Mouse (Mus musculus) layer of hippocampus, adult 2 months (tissue): ENCODE results near the gene Crebl2. TPM values are rescaled to one million over a fixed set of nuclear protein-coding genes. Genes with fewer than 3 reads are reported as not detected.

ENCODE experiments used
- DNase-seq, 2 experiments: peaks; one replicate each; pipeline ENCODE4 v3.0.0; 2022; ENCODE audit warnings: low spot score in 2 of 2
- H3K27ac ChIP-seq: fragments of 200-600 bp; 2 replicates; pipeline ENCODE4 v1.8.1; 2022
- H3K4me3 ChIP-seq: fragments of 200-600 bp; 2 replicates; pipeline ENCODE4 v1.8.1; 2022; ENCODE audit warnings: mild to moderate bottlenecking
- CTCF ChIP-seq: fragments of 200-600 bp; conservative IDR thresholded peaks from 2 replicates; pipeline ENCODE4 v1.8.1; 2022; ENCODE audit warnings: antibody characterized with exemption, mild to moderate bottlenecking, moderate library complexity
- long read RNA-seq, 2 experiments: library from polyadenylated mRNA; stranded (forward); transcript quantifications; one replicate each; pipeline ENCODE4 v2.0.0; 2021; ENCODE audit warnings: borderline mapping rate in 2 of 2
- total RNA-seq, 2 experiments: library from RNA; stranded (reverse); gene quantifications; 2 replicates each; pipeline ENCODE4 v1.2.3; 2021

Crebl2 gene
- 10 to 100 TPM; 39.6 to 40.9 TPM for total RNA-seq
- long read RNA-seq, experiment 1, partial matches to known transcripts: 2 of 5 reads
- long read RNA-seq, experiment 1, other reads (novel, unspliced or antisense): 0 of 5 reads
- long read RNA-seq, experiment 2, partial matches to known transcripts: 1 of 8 reads
- long read RNA-seq, experiment 2, other reads (novel, unspliced or antisense): 3 of 8 reads

GRCm38 (mm10) chr6:134829786-134830700 is at the start of gene Crebl2:
Gene Crebl2, plus strand, starts transcription at chr6:134830154.
- peak within 1 kb of the TSS; percentile 99 for H3K4me3 ChIP-seq
- peak; percentile 64 for TF ChIP-seq CTCF
- peak within 1 kb of the TSS; percentile 97 for H3K27ac ChIP-seq
- peak; percentile 99 to 100 for DNase-seq

DNA sequence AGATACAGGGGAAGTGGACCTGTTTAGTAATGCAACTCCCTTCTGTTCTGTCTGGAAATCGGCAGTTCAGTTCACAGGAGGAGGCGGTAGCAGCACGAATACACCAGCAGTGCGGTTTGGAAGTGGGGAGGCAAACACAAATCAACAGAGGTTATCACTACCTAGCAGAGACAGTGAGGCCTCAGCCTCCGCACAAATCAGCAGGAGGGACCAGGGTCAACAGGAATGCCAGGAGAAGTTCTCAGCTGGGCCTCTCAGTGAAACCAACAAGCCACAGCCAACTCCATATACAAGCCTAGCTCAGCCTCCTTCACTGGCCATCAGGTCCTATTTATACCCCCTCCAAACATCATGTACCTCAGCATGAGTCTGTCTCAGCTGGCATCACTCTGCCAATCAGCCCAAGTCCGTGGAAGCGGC is 48.5 kb upstream of the Crebl2 start:
- Histone ChIP-seq H3K27ac (no peak overlapping the region), H3K4me3 (no peak overlapping the region)
- DNase-seq: no peak
- TF ChIP-seq CTCF: no peak

GRCm38 (mm10) chr6:134782900-134783299 is 47.1 kb upstream of the Crebl2 start:
- TF ChIP-seq CTCF: no peak
- no peak for DNase-seq
- Histone ChIP-seq H3K4me3 (no peak overlapping the region), H3K27ac (no peak overlapping the region)

GRCm38 (mm10) chr6:134786426-134786825 is 43.5 kb upstream of the Crebl2 start:
- no peak overlapping the region for H3K27ac ChIP-seq
- H3K4me3 ChIP-seq: no peak overlapping the region
- no peak for TF ChIP-seq CTCF
- DNase-seq: no peak

DNA sequence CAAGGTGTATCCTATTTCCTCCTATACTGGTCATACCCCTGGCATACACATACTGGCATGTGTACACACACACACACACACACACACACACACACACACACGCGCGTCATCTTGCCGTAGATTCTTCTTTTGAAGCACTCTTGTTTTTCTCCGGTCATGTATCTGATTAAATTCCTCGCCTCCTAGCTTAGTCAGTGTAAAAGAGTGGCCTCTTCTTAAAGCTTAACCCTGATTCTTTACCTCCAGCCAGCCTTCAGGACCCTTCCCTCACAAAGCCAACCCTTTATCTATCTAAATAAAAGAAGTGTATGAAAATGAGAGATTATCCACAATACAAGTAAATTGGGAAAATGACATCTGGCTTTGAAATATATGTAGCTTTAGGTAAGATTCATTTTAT is 40.9 kb upstream of the Crebl2 start:
- TF ChIP-seq CTCF: no peak
- DNase-seq: no peak
- H3K27ac ChIP-seq: no peak overlapping the region
- no peak overlapping the region for H3K4me3 ChIP-seq

GRCm38 (mm10) chr6:134791251-134792118 is 38.5 kb upstream of the Crebl2 start:
- no peak for TF ChIP-seq CTCF
- Histone ChIP-seq H3K4me3 (peak overlapping the region; percentile 64), H3K27ac (peak overlapping the region; percentile 83)
- DNase-seq: no peak

DNA sequence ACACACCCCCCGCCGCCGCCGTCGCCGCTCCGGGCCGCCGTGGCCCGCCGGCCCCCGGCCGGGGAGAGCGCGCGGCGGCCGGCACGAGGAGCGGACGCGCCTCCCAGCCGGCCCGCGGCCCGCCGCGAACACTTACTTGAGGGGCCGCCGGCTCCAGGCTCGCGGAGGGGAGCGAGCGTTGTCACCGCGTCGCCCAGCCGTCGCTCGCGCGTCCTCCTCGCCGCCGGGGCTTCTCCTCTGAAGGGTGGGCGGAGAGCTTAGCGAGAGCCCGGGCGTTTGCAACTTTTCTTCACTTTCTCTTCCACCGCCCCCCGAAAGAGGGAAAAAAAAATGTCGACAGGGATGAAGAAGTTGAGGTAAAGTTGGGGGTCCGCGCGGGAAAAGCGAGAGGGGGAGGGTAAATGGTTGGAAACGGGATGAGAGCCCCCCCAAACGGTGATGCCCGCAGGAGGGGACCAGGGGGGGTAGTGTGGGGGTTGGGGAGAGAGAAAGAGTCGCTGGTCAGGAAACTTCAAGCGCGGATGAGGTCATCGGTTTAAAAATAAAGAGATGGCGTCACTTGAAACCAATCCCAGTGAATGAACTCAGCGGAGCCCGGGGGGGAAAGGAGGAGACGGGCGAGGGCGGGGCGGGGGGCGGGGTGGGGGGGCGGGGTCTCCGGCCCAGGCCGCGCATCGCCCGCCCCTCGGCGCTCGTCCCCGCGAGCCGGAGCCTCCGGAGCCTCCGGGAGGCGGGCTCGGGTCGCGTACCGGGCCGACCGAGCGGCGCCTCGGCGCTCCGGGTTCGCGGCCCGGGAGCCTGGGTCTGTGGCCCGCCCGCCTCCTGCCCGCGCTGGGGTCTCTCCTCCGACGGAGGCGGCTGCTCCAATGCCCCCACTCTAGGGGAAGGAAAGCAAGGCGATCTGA is 37.6 kb upstream of the Crebl2 start, which contains the start of gene Dusp16:
TSS of gene Dusp16 (minus strand) at position 485 of the 905 bp plus-strand sequence.
- TF ChIP-seq CTCF: no peak
- peak within 1 kb of the TSS; percentile 94 for H3K27ac ChIP-seq
- peak within 1 kb of the TSS; percentile 82 for H3K4me3 ChIP-seq
- peak; percentile 82 to 88 for DNase-seq

DNA sequence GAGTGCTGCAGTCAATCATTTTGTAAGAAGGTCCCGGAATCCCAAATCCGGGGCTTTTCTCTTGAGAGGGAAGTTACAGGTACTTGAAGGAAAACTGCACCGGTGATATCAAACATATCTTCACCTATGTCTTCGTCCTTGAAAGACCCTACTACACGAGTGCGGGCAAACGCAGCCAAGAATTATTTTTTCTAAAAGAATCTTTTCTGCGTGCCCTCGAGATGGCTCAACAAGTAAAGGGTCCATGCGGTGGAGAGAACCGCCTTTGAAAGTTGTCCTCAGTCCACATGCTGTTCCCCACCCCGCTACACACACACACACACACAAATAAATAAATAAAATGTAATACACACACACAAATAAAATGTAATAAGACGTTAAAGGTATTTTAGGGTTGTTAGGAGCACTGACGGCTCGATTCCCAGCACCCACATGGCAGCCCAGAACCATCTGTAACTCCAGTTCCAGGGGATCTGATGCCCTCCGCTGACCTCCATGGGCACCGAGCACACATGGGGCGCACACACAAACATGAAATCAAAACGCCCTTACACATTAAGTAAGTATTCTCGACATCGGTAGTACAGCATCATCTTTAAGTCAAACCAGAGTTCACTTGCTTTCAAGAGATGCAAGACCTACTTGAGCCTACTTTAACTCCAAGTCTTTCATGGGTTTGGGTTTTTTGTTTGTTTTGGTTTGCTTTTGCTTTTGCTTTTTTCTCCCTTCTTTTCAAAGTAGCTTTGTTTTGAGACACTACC is 36.7 kb upstream of the Crebl2 start:
- no peak for DNase-seq
- TF ChIP-seq CTCF: no peak
- peak overlapping the region; percentile 84 for H3K27ac ChIP-seq
- H3K4me3 ChIP-seq: peak overlapping the region; percentile 82

- Histone ChIP-seq H3K4me3 (0 out of 2 replicates have a peak overlapping the region, but pooled peaks have one; percentile 20), H3K27ac (peak overlapping the region; percentile 32; the same call in 1 of the 2 replicates)
- DNase-seq: peak; percentile 62 to 80
- peak; percentile 99 for TF ChIP-seq CTCF
Observed at GRCm38 (mm10) chr6:134793911-134794520, 35.9 kb upstream of the Crebl2 start.

DNA sequence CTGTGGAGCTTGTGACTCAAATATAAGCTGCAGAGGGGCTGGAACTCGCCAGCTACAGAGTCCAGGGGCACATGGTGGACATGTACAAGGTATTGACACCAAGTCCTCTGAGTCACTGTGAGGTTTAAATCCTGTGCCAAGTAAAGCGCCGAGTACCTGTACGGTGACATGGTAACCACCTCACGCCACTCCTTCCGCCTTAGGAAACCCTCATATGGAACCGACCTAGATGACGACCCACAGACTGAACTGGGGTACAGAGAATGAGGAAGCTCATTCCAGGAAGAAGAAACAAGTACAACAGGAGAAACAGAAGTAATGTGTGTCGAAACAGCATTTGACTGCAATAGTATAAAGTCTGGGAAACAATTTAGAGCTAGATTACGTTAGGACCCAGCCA is 33.7 kb upstream of the Crebl2 start:
- no peak for DNase-seq
- no peak for TF ChIP-seq CTCF
- no peak overlapping the region for H3K4me3 ChIP-seq
- no peak overlapping the region for H3K27ac ChIP-seq

- no peak for DNase-seq
- H3K4me3 ChIP-seq: no peak overlapping the region
- H3K27ac ChIP-seq: no peak overlapping the region
- TF ChIP-seq CTCF: no peak
Observed at GRCm38 (mm10) chr6:134801483-134801882, 28.5 kb upstream of the Crebl2 start.
